In the genomic region with DNA sequence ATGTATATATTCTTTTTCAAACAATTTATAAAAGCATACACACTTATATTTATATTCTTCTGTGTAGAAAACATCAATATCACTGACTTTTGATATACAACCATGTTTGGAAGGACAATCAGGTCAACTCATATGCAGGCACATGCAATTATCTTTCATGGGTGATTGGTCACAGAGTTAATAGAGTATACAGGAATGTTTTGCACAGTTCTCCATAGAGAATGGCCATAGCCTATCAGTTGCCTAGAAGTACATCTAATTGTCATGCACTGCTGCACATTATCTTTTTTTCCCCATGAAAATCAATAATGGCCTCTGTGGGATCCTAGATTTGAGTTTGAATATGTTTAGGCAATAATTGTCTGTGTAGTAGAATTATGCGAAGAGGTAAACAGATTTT, we compare ENCODE assay signal across 18 mouse cellular contexts.
"Had no signal": no experiment of that assay in that cellular context is flagged by ENCODE, and none has a peak within 500 bp of the region (broad histone marks: within the 10 kb centered on the region; RNA-seq: fewer than 3 reads in every experiment).

No protein-coding gene starts in this region.

- H3K27me3 ChIP-seq: liver, embryonic 12.5 days; midbrain, embryonic 12.5 days had no signal

- H3K9me3 ChIP-seq: midbrain, embryonic 12.5 days had no signal

- H3K4me3 ChIP-seq: liver, embryonic 12.5 days; midbrain, embryonic 10.5 days; midbrain, embryonic 12.5 days; myocyte had no signal

- H3K4me1 ChIP-seq: liver, embryonic 12.5 days; midbrain, embryonic 10.5 days; midbrain, embryonic 12.5 days had no signal

- ATAC-seq: liver, embryonic 12.5 days; midbrain, embryonic 16.5 days had no signal

- H3K4me2 ChIP-seq: liver, embryonic 12.5 days; lung, embryonic 14.5 days; midbrain, embryonic 12.5 days had no signal

- H3K36me3 ChIP-seq: liver, embryonic 12.5 days; midbrain, embryonic 10.5 days; midbrain, embryonic 12.5 days had no signal

- H3K27ac ChIP-seq: liver, embryonic 12.5 days; liver, embryonic 14.5 days; midbrain, embryonic 10.5 days; midbrain, embryonic 12.5 days had no signal

- H3K9ac ChIP-seq: liver, embryonic 12.5 days; liver, embryonic 14.5 days; lung, embryonic 14.5 days; midbrain, embryonic 12.5 days had no signal

- DNase-seq: lung, adult 18-20 months; lung, embryonic 14.5 days; lung, postnatal 10 days; lung, postnatal 4 days; midbrain, embryonic 14.5 days; right cerebral cortex, adult 18-20 months; right cerebral cortex, postnatal 25 days; right cerebral cortex, postnatal 4 days; spleen, adult 18-20 months; thymus, adult 18-20 months; thymus, postnatal 14 days; thymus, postnatal 4 days had no signal
